Mouse (Mus musculus): Measurements from ENCODE around the gene Iqgap3. TPM values are rescaled to one million over a fixed set of nuclear protein-coding genes. Genes with fewer than 3 reads are reported as not detected.

Iqgap3 gene
- polyA plus RNA-seq, 1 experiment: 19.7 TPM

GRCm38 (mm10) chr3:88074766-88075165, 7.0 kb upstream of the Iqgap3 start:
- no peaks in the 10 kb centered on the region for H3K36me3 ChIP-seq (ENCODE audit: control insufficient read depth, insufficient read depth, low read length)
- WGBS: 89% methylated on average over 8 of the region's 8 CpGs
- no peak for TF ChIP-seq POLR2A (IDR thresholded peaks at IDR 0.05; ENCODE audit: control insufficient read depth, extremely low read depth, insufficient read depth, low read length, poor library complexity)
- TF ChIP-seq CTCF (IDR thresholded peaks at IDR 0.05; ENCODE audit: borderline replicate concordance, control insufficient read depth, extremely low read depth, insufficient read depth, low read length, poor library complexity): no peak
- DNase-seq: no peak
- H3K4me3 ChIP-seq (ENCODE audit: control insufficient read depth, insufficient read depth, low read length): no peak overlapping the region
- H3K27ac ChIP-seq (ENCODE audit: control insufficient read depth, insufficient read depth, low read length): no peak overlapping the region
- H3K27me3 ChIP-seq (ENCODE audit: control insufficient read depth, insufficient read depth, low read length): no peaks in the 10 kb centered on the region
- no peaks in the 10 kb centered on the region for H3K4me1 ChIP-seq (replicated peaks; ENCODE audit: control insufficient read depth, insufficient read depth, low read length)

- 60% methylated on average over 8 of the region's 8 CpGs for WGBS
These were observed 4.3 kb upstream of the Iqgap3 start for GRCm38 (mm10) chr3:88077441-88077840.

GRCm38 (mm10) chr3:88078204-88078603, 3.6 kb upstream of the Iqgap3 start, which contains the start of gene Ttc24:
Ttc24 (minus strand) TSS chr3:88078304.
- H3K4me3 ChIP-seq (ENCODE audit: control insufficient read depth, insufficient read depth, low read length): no peak within 1 kb of the TSS
- no peaks in the 10 kb centered on the region for H3K36me3 ChIP-seq (ENCODE audit: control insufficient read depth, insufficient read depth, low read length)
- no peak within 1 kb of the TSS for H3K27ac ChIP-seq (ENCODE audit: control insufficient read depth, insufficient read depth, low read length)
- peaks cover 9% of the 10 kb centered on the region for H3K4me1 ChIP-seq (replicated peaks; ENCODE audit: control insufficient read depth, insufficient read depth, low read length)
- H3K27me3 ChIP-seq (ENCODE audit: control insufficient read depth, insufficient read depth, low read length): no peaks in the 10 kb centered on the region
- TF ChIP-seq POLR2A (IDR thresholded peaks at IDR 0.05; ENCODE audit: control insufficient read depth, extremely low read depth, insufficient read depth, low read length, poor library complexity): no peak
- no peak for TF ChIP-seq CTCF (IDR thresholded peaks at IDR 0.05; ENCODE audit: borderline replicate concordance, control insufficient read depth, extremely low read depth, insufficient read depth, low read length, poor library complexity)
- DNase-seq: no peak
- 91% methylated on average over 4 of the region's 4 CpGs for WGBS

More at GRCm38 (mm10) chr3:88077441-88077840, 4.3 kb upstream of the Iqgap3 start:
- TF ChIP-seq CTCF (IDR thresholded peaks at IDR 0.05; ENCODE audit: borderline replicate concordance, control insufficient read depth, extremely low read depth, insufficient read depth, low read length, poor library complexity) (no peak), POLR2A (IDR thresholded peaks at IDR 0.05; ENCODE audit: control insufficient read depth, extremely low read depth, insufficient read depth, low read length, poor library complexity) (no peak)
- no peak overlapping the region for H3K4me3 ChIP-seq (ENCODE audit: control insufficient read depth, insufficient read depth, low read length)
- no peaks in the 10 kb centered on the region for H3K36me3 ChIP-seq (ENCODE audit: control insufficient read depth, insufficient read depth, low read length)
- no peaks in the 10 kb centered on the region for H3K27me3 ChIP-seq (ENCODE audit: control insufficient read depth, insufficient read depth, low read length)
- H3K27ac ChIP-seq (ENCODE audit: control insufficient read depth, insufficient read depth, low read length): no peak overlapping the region
- H3K4me1 ChIP-seq (replicated peaks; ENCODE audit: control insufficient read depth, insufficient read depth, low read length): peaks cover 6% of the 10 kb centered on the region
- no peak for DNase-seq

- TF ChIP-seq CTCF (IDR thresholded peaks at IDR 0.05; ENCODE audit: borderline replicate concordance, control insufficient read depth, extremely low read depth, insufficient read depth, low read length, poor library complexity) (no peak), POLR2A (IDR thresholded peaks at IDR 0.05; ENCODE audit: control insufficient read depth, extremely low read depth, insufficient read depth, low read length, poor library complexity) (no peak)
- H3K4me3 ChIP-seq (ENCODE audit: control insufficient read depth, insufficient read depth, low read length): peak overlapping the region; percentile 67
- H3K4me1 ChIP-seq (replicated peaks; ENCODE audit: control insufficient read depth, insufficient read depth, low read length): peaks cover 9% of the 10 kb centered on the region
- no peak for DNase-seq
- no peak overlapping the region for H3K27ac ChIP-seq (ENCODE audit: control insufficient read depth, insufficient read depth, low read length)
- H3K36me3 ChIP-seq (ENCODE audit: control insufficient read depth, insufficient read depth, low read length): no peaks in the 10 kb centered on the region
- no peaks in the 10 kb centered on the region for H3K27me3 ChIP-seq (ENCODE audit: control insufficient read depth, insufficient read depth, low read length)
- WGBS: 1% methylated on average over 13 of the region's 13 CpGs
These were observed 450 bp downstream of the Iqgap3 start for GRCm38 (mm10) chr3:88082224-88082618.

- 34% methylated on average over 4 of the region's 4 CpGs for WGBS
- no peak for DNase-seq
These were observed 892 bp downstream of the Iqgap3 start for GRCm38 (mm10) chr3:88082663-88083062.

GRCm38 (mm10) chr3:88084001-88084400, 2.2 kb downstream of the Iqgap3 start:
- H3K27ac ChIP-seq (ENCODE audit: control insufficient read depth, insufficient read depth, low read length): no peak overlapping the region
- TF ChIP-seq POLR2A (IDR thresholded peaks at IDR 0.05; ENCODE audit: control insufficient read depth, extremely low read depth, insufficient read depth, low read length, poor library complexity): no peak
- 95% methylated on average over 2 of the region's 2 CpGs for WGBS
- H3K36me3 ChIP-seq (ENCODE audit: control insufficient read depth, insufficient read depth, low read length): no peaks in the 10 kb centered on the region
- no peak for DNase-seq
- H3K27me3 ChIP-seq (ENCODE audit: control insufficient read depth, insufficient read depth, low read length): no peaks in the 10 kb centered on the region
- H3K4me3 ChIP-seq (ENCODE audit: control insufficient read depth, insufficient read depth, low read length): no peak overlapping the region
- H3K4me1 ChIP-seq (replicated peaks; ENCODE audit: control insufficient read depth, insufficient read depth, low read length): peaks cover 9% of the 10 kb centered on the region

More at GRCm38 (mm10) chr3:88082663-88083062, 892 bp downstream of the Iqgap3 start:
- Histone ChIP-seq H3K27me3 (ENCODE audit: control insufficient read depth, insufficient read depth, low read length) (no peaks in the 10 kb centered on the region), H3K36me3 (ENCODE audit: control insufficient read depth, insufficient read depth, low read length) (no peaks in the 10 kb centered on the region), H3K4me3 (ENCODE audit: control insufficient read depth, insufficient read depth, low read length) (peak overlapping the region; percentile 67), H3K27ac (ENCODE audit: control insufficient read depth, insufficient read depth, low read length) (no peak overlapping the region), H3K4me1 (replicated peaks; ENCODE audit: control insufficient read depth, insufficient read depth, low read length) (peaks cover 9% of the 10 kb centered on the region)
- TF ChIP-seq CTCF (IDR thresholded peaks at IDR 0.05; ENCODE audit: borderline replicate concordance, control insufficient read depth, extremely low read depth, insufficient read depth, low read length, poor library complexity) (no peak), POLR2A (IDR thresholded peaks at IDR 0.05; ENCODE audit: control insufficient read depth, extremely low read depth, insufficient read depth, low read length, poor library complexity) (no peak)

GRCm38 (mm10) chr3:88085459-88085858, 3.7 kb downstream of the Iqgap3 start:
- Histone ChIP-seq H3K4me3 (ENCODE audit: control insufficient read depth, insufficient read depth, low read length) (no peak overlapping the region), H3K36me3 (ENCODE audit: control insufficient read depth, insufficient read depth, low read length) (no peaks in the 10 kb centered on the region), H3K27ac (ENCODE audit: control insufficient read depth, insufficient read depth, low read length) (no peak overlapping the region), H3K27me3 (ENCODE audit: control insufficient read depth, insufficient read depth, low read length) (no peaks in the 10 kb centered on the region), H3K4me1 (replicated peaks; ENCODE audit: control insufficient read depth, insufficient read depth, low read length) (peaks cover 9% of the 10 kb centered on the region)
- DNase-seq: no peak
- 94% methylated on average over 9 of the region's 9 CpGs for WGBS
- TF ChIP-seq CTCF (IDR thresholded peaks at IDR 0.05; ENCODE audit: borderline replicate concordance, control insufficient read depth, extremely low read depth, insufficient read depth, low read length, poor library complexity) (no peak), POLR2A (IDR thresholded peaks at IDR 0.05; ENCODE audit: control insufficient read depth, extremely low read depth, insufficient read depth, low read length, poor library complexity) (no peak)

Measured in thymus, adult 2 months (tissue).